Mouse (Mus musculus) liver, embryonic 14.5 days (tissue): Measurements from ENCODE around the gene Trio. TPM values are rescaled to one million over a fixed set of nuclear protein-coding genes. Genes with fewer than 3 reads are reported as not detected.
A peak's percentile ranks its signal among the peaks of the same experiment; 100 is the strongest.

ENCODE experiments used
- ATAC-seq: fragments of 200-750 bp; cut with Nextera tagmentation; 2 replicates; pipeline ENCODE4 v1.8.0; 2017; ENCODE audit warnings: moderate number of reproducible peaks, mild to moderate bottlenecking, moderate library complexity; ENCODE audit not compliant: insufficient read depth
- DNase-seq, 3 experiments: peaks; one replicate each; pipeline ENCODE4 v3.0.0-alpha.2; 2012 to 2013; ENCODE audit warnings: low read depth in 3 of 3, low spot score in 3 of 3
- H3K27ac ChIP-seq: fragments of 300-500 bp; sonication (generic); 2 replicates; pipeline ENCODE4 v1.5.1; 2014; ENCODE audit warnings: moderate library complexity, mild to moderate bottlenecking, control low read depth, inconsistent platforms
- H3K27me3 ChIP-seq: fragments of 300-500 bp; sonication (generic); 2 replicates; pipeline ENCODE4 v1.6.1; 2014; ENCODE audit warnings: mild to moderate bottlenecking, low read length, moderate library complexity; ENCODE audit not compliant: control insufficient read depth, insufficient read depth
- H3K36me3 ChIP-seq: fragments of 300-500 bp; sonication (generic); replicated peaks from 2 replicates; pipeline ENCODE4 v1.6.1; 2014; ENCODE audit warnings: low read depth; ENCODE audit not compliant: control insufficient read depth, insufficient read depth
- H3K4me1 ChIP-seq, 2 experiments: fragments of 200-500 bp in 1 of 2; fragments of 300-500 bp in 1 of 2; sonication (generic) in 1 of 2; replicated peaks; 2 replicates each; pipeline ENCODE4 v1.6.1; 2012 to 2014; ENCODE audit warnings: antibody characterized with exemption in 1 of 2, inconsistent platforms in 1 of 2, low read length in 1 of 2; ENCODE audit not compliant: control insufficient read depth in 2 of 2, insufficient read depth in 2 of 2
- H3K4me2 ChIP-seq: fragments of 300-500 bp; sonication (generic); 2 replicates; pipeline ENCODE4 v1.6.1; 2014; ENCODE audit warnings: low read depth, mild to moderate bottlenecking, control low read depth, moderate library complexity
- H3K4me3 ChIP-seq, 2 experiments: fragments of 200-500 bp in 1 of 2; fragments of 300-500 bp in 1 of 2; sonication (generic) in 1 of 2; 2 replicates each; pipeline ENCODE4 v1.5.1; 2012 to 2014; ENCODE audit warnings: low read depth in 2 of 2, low read length in 2 of 2, mild to moderate bottlenecking in 2 of 2, control low read depth in 1 of 2, inconsistent platforms in 1 of 2, moderate library complexity in 1 of 2; ENCODE audit not compliant: insufficient read depth in 1 of 2
- H3K9ac ChIP-seq: fragments of 300-500 bp; sonication (generic); replicated peaks from 2 replicates; pipeline ENCODE4 v1.6.1; 2014; ENCODE audit warnings: mild to moderate bottlenecking, control low read depth, moderate library complexity
- H3K9me3 ChIP-seq: fragments of 300-500 bp; sonication (generic); 2 replicates; pipeline ENCODE4 v1.6.1; 2016; ENCODE audit warnings: low read length, mixed read lengths; ENCODE audit not compliant: control insufficient read depth
- CTCF ChIP-seq: IDR thresholded peaks from 2 replicates; pipeline ENCODE4 v1.5.1; 2016; ENCODE audit warnings: antibody characterized with exemption, low read depth, control low read depth
- EP300 ChIP-seq: IDR thresholded peaks from 2 replicates; pipeline ENCODE4 v1.6.1; 2016; ENCODE audit warnings: antibody characterized with exemption, low read depth
- WGBS: fragments of 180-500 bp; shearing (Covaris S2); extraction: QIAGEN DNeasy Blood & Tissue Kit; methylation state at CpG from one replicate; pipeline ENCODE4 v1.1.7; 2014; ENCODE audit not compliant: insufficient replicate concordance; 5-methylcytosine and 5-hydroxymethylcytosine counted together
- polyA plus RNA-seq, 2 experiments: library from polyadenylated mRNA; depleted of rRNA in 1 of 2; stranded (reverse) in 1 of 2; unstranded in 1 of 2; fragments of >200 nt; fragmentation: Nextera tagmentation in 1 of 2; extraction: Ambion mirVana in 1 of 2; gene quantifications; 2 replicates each; pipeline versions ENCODE4 v1.2.1 to v1.2.3; 2012 to 2014

Trio gene
- polyA plus RNA-seq, 2 experiments: 2.6 to 6.0 TPM

GRCm38 (mm10) chr15:27995421-27995820, 30.2 kb downstream of the Trio start:
- 62% methylated on average over 3 of the region's 3 CpGs for WGBS
- Histone ChIP-seq H3K36me3 (no peaks in the 10 kb centered on the region), H3K27me3 (no peaks in the 10 kb centered on the region), H3K9me3 (no peaks in the 10 kb centered on the region), H3K4me3 (no peak overlapping the region), H3K4me1 (peaks cover 0 to 13% of the 10 kb centered on the region in 2 experiments; a peak in 2 of 4 replicates), H3K27ac (no peak overlapping the region), H3K9ac (no peak overlapping the region), H3K4me2 (no peak overlapping the region; the same call in 1 of the 2 replicates)
- TF ChIP-seq EP300 (no peak), CTCF (no peak)
- DNase-seq (no peak), ATAC-seq (no peak)

GRCm38 (mm10) chr15:27994870-27995269, 30.8 kb downstream of the Trio start:
- no peak overlapping the region for H3K27ac ChIP-seq
- TF ChIP-seq CTCF (no peak), EP300 (no peak)
- peak overlapping the region; percentile 13; the same call in 1 of the 2 replicates for H3K4me2 ChIP-seq
- H3K36me3 ChIP-seq: no peaks in the 10 kb centered on the region
- WGBS: 77% methylated on average over 13 of the region's 13 CpGs
- no peak overlapping the region for H3K9ac ChIP-seq
- DNase-seq (no peak), ATAC-seq (no peak)
- H3K27me3 ChIP-seq: no peaks in the 10 kb centered on the region
- H3K4me3 ChIP-seq: no peak overlapping the region
- peaks cover 0 to 13% of the 10 kb centered on the region in 2 experiments; a peak in 2 of 4 replicates for H3K4me1 ChIP-seq
- H3K9me3 ChIP-seq: no peaks in the 10 kb centered on the region

- H3K36me3 ChIP-seq: no peaks in the 10 kb centered on the region
- no peak overlapping the region for H3K9ac ChIP-seq
- no peak for ATAC-seq
- no peak overlapping the region for H3K27ac ChIP-seq
- no peak for DNase-seq
- H3K27me3 ChIP-seq: no peaks in the 10 kb centered on the region
- H3K4me1 ChIP-seq: peaks cover 0 to 13% of the 10 kb centered on the region in 2 experiments; a peak in 2 of 4 replicates
- no peak for TF ChIP-seq CTCF
- TF ChIP-seq EP300: no peak
- H3K4me3 ChIP-seq: no peak overlapping the region
- 48% methylated on average over 7 of the region's 7 CpGs for WGBS
- no peak overlapping the region for H3K4me2 ChIP-seq
- no peaks in the 10 kb centered on the region for H3K9me3 ChIP-seq
These were observed 32.1 kb downstream of the Trio start for GRCm38 (mm10) chr15:27993528-27993927.

GRCm38 (mm10) chr15:27992596-27992995, 33.1 kb downstream of the Trio start:
- ATAC-seq: no peak
- no peak for DNase-seq
- 44% methylated on average over 5 of the region's 5 CpGs for WGBS

GRCm38 (mm10) chr15:27991892-27992593, 33.6 kb downstream of the Trio start:
- Histone ChIP-seq H3K36me3 (no peaks in the 10 kb centered on the region), H3K27me3 (no peaks in the 10 kb centered on the region), H3K27ac (no peak overlapping the region), H3K4me1 (peaks cover 0 to 12% of the 10 kb centered on the region in 2 experiments; a peak in 2 of 4 replicates), H3K9ac (no peak overlapping the region), H3K9me3 (no peaks in the 10 kb centered on the region), H3K4me2 (no peak overlapping the region), H3K4me3 (no peak overlapping the region)
- TF ChIP-seq CTCF: no peak
- TF ChIP-seq EP300: no peak
- ATAC-seq: no peak
- 43% methylated on average over 6 of the region's 6 CpGs for WGBS
- no peak for DNase-seq

More at GRCm38 (mm10) chr15:27992596-27992995, 33.1 kb downstream of the Trio start:
- H3K4me1 ChIP-seq: peaks cover 0 to 12% of the 10 kb centered on the region in 2 experiments; a peak in 2 of 4 replicates
- no peak overlapping the region for H3K27ac ChIP-seq
- H3K9ac ChIP-seq: no peak overlapping the region
- H3K27me3 ChIP-seq: no peaks in the 10 kb centered on the region
- no peaks in the 10 kb centered on the region for H3K36me3 ChIP-seq
- H3K4me3 ChIP-seq: no peak overlapping the region
- TF ChIP-seq EP300 (no peak), CTCF (no peak)
- no peak overlapping the region for H3K4me2 ChIP-seq
- H3K9me3 ChIP-seq: no peaks in the 10 kb centered on the region
